Mouse (Mus musculus): ENCODE data around the gene Mefv.
"Not testable (repeated sequence)": the region's sequence is repeated elsewhere in the genome, so short reads cannot be mapped to it uniquely, and the experiment has no call there.

The Mefv gene

DNA sequence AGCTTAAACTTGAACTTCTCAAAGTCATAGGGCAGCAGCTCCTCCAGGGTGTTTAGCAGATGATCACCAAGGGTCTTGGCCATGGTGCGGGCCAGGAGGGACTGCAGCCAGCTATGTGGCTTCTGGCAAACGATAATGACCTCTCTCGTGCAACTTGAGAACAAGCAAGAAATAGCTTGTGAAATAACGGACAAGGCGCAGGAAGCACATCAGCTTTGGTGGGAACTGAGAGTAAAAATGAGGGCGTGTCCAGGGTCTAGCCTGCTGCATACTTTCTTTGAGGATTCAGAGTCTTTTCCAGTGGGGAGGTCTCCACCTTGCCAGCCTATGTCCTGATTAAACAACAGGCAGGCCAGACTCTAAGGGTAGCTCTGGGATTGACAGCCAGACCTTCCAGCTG lies at the start of gene Mefv:
Mefv (minus strand) TSS at position 118 of the 400 bp plus-strand sequence.
- DNase-seq (ENCODE audit: extremely low spot score): no peak

DNA sequence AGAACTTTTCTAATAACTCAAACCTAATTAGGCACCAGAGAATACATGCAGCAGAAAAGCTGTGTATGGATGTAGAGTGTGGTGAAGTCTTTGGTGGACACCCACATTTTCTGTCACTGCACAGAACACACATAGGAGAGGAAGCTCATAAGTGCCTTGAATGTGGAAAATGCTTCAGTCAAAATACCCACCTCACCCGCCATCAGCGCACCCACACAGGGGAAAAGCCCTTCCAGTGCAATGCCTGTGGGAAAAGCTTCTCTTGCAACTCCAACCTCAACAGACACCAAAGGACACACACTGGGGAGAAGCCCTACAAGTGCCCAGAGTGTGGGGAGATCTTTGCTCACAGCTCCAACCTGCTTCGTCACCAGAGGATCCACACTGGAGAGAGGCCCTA lies 31.1 kb upstream of the Mefv start:
- no peak for DNase-seq (ENCODE audit: extremely low spot score)

DNA sequence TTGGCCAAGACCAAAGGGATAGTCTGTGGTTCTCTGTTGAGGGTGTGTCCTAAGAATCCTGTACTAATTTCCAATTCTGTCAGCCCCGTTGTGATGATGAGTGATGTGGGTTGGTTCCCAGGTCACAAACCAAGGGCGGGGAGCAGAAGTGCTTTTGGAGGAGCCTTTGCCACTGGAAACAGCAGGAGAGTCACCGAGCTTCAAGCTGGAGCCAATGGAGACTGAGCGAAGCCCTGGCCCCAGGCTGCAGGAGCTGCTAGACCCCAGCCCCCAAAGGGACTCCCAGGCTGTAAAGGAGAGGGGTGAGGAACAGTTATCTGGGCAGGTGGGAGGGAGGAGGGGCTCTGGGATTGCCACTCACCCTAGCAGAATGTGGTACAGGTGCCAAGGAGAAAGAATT lies 27.8 kb upstream of the Mefv start:
- no peak for DNase-seq (ENCODE audit: extremely low spot score)

DNA sequence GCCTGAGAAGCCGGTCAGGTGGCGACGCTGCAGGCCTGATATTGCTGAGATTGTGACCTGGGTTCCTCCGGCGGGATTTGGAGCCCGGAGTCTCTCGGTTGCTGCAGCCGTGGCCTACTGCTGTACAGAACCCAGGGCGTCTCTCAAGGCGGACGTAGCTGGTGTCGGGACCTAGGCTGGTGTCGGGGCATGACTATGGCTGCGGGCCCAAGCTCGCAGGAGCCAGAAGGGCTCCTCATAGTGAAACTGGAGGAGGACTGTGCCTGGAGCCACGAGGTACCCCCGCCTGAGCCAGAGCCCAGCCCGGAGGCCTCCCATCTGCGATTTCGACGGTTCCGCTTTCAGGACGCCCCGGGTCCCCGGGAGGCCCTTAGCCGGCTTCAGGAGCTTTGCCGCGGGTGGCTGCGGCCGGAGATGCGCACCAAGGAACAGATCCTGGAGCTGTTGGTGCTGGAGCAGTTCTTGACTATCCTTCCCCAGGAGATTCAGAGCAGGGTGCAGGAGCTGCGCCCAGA lies 26.3 kb upstream of the Mefv start:
- no peak for DNase-seq (ENCODE audit: extremely low spot score)

DNA sequence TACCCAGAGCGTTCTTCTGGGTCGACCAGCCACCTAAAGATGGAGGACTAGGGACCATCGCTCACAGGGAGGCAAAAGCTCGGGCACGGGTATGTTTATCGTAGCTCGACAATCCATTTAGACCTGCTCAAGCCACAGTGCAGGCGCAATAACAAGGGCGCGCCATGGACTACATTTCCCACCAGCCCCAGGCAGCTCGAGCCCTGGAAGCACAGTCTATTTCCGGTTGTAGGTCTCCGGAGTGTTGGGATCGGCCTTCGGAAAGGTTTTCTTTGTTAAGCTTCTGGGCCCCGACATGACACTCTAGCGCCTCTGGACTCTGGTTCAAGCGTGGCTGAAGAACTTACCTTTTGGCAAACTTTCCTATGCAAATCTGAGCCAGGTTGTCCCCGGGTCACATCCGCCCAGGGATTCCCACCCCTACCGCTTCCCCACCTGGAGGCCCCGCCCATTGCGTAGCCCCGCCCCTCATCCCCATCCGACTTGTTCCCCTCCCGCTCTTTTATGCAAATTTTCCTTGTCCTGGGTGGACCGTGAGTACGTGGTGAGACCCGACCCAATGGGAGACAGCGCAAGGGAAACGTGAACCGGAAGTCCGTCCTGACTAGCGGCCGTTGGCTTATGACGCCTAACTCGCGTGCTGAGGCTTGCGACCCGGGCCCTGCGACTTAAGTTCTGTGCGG lies 25.7 kb upstream of the Mefv start, which contains the start of gene Zfp263:
Zfp263 (plus strand) TSS at position 591 of the 683 bp plus-strand sequence.
- DNase-seq (ENCODE audit: extremely low spot score): peak; percentile 98

DNA sequence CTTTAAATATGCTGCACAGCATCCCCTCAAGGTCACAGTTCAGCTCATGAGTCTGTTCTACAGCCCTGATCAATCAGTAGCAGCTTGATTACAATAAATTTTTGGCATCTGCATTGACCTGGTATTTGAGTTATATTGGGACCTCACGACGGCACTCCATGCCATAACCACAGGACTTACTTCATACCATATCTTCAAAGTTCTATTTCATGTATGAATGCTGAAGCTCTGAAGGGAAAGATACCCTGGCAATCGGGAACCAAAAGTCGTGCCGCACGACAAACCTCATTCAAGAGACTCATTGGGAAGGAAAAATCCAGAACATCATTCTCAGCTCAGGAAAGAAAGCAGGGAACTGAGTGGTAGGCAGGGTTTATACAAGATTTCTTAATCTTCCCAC lies 24.6 kb upstream of the Mefv start:
- DNase-seq (ENCODE audit: extremely low spot score): no peak

DNA sequence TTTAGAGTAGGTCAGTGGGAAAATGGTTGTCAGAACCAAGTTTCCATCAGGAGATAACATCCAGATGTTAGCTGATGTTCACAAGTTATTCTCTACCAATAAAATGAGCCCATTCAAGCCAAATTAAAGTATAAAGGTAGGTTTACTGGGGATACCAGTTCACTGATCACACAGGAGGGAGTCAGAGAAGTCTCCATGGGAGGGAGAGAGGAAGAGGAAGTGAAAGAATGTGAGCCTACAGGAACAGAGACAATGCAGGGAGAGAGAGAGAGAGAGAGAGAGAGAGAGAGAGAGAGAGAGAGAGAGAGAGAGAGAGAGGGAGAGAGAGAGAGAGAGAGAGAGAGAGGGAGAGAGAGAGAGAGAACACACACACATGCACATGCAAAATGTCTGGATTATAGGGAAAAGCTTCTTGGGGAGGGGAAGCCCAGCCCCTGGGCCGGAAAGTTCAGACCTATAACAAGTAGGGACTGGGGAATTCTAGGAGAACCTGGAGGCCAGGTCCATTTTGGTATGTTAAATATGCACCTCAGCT lies 15.4 kb upstream of the Mefv start:
- no peak for DNase-seq (ENCODE audit: extremely low spot score)

DNA sequence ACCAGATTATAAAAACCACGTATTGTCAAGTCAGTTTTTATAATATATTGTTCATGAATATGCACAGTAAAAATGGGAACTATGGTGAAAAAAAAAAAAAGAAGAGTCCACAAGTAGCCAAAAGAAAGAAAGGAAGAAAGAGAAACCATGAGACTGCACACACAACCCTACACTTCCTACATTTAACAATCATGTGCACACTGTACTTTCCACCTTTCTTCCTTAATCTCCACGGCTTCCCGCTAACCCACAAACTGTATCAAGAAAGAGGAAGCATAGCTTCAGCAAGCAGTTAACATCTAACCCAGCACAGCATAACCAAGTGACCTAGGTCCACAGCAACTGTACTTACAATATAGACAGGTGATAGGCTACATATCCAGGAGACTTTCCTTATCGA lies 14.7 kb upstream of the Mefv start:
- no peak for DNase-seq (ENCODE audit: extremely low spot score)

DNA sequence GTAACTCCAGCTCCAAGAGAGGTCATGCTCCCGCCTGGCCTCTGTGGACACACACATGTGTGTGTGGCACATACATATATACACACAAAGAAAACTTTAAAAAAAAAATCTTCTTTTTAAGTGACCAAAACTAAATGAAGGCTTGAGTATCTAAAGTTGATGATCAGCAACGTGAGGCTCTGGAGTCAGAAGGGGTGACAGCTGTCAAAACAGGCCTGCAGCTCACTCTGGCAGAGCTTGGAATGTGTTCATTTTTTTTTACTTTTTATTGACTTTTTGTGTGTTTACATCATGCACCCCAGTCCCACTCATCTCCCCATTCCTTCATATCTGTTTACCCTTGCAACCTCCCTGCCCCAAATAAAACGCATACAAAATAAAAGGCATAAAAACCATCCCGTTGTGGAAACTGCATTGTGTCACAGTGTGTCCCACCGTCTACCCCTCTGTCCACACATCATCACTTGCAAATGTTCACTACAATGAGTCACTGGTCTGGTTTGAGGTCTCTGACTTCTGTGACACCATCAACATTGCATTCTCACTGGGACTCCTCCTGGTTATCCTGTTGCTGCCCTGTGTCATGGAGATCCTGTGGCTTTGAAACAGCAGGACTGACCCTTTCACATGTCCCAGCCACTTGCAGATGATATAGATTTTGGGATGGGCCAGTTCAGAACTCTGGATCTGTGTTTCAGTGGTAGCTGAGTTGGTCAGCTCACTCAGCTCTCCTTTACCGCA lies 10.3 kb upstream of the Mefv start:
- no peak for DNase-seq (ENCODE audit: extremely low spot score)

DNA sequence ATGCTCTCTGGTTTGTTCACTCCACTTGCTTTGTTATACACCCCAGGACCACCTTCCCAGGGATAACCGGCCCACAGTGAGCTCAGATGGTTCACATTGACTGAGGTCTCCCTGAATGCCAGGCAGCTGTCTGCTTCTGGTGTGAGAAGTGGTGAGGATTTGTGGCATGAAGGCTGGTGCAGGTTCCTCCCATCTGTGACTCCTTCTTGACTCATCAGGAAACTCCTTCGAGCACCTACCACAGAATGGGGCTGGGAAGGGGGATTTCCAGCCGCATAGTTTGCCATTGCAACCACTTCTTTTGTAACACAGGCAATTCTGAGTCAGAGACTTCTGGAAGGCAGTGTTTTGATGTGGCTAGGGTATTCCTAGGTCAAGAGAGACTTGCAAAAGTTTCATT lies 5.3 kb upstream of the Mefv start:
- no peak for DNase-seq (ENCODE audit: extremely low spot score)

DNA sequence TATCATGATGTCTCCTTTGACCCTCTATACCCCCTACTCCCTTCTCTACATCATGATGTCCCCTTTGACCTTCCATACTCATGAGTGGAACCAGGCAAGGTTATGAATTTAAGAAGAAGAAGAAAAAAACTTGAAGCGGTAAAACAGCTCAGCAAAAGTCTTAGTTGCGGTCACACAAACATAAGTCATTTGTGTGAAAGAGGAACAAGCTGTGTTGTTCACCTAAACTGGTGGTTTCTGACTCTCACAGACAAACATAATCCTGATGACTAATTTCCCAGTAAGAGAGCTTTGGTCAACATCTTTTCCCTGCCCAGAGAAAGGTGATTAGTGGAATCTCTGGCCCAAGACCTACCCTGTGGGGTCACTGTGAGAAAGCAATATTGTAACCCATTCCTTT lies 3.2 kb downstream of the Mefv start:
- no peak for DNase-seq (ENCODE audit: extremely low spot score)

DNA sequence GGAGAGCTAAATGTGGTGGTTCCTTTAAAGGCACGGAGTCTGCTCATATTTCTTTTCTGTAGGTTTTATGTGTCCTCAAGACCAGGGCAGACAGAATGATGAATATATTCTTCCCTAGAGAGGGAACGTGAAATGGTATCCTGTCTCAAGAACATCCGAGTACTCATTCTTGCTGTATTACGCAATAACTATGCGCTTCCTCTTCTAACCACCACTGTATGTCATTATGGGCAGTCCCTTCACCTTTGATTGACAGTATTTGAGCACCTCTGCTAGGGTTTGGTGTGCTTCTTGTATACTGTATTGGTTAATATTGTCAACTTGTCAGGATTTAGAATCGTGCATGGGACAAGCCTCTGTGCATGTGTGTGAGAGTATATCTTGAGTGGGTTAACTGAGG lies 11.2 kb downstream of the Mefv start:
- no peak for DNase-seq (ENCODE audit: extremely low spot score)

DNA sequence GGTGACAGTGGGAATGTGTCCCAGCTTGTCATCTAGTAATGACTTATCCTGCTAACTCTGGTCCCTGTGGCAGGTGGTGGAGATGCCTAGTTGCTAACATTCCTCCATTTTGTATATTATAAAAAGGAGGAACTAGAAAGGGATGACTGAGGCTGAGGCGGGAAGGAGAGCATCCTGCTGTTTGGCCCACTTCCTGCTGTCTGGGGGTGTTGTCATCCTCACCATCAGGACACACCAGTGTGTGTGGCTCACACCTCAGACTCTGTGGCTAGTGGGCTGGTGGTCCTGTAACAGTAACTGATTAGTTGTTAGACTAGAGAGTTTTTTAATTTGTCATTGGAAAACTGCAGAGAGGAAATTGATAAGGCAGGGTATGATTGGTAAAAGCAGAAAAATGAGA lies 17.0 kb downstream of the Mefv start:
- no peak for DNase-seq (ENCODE audit: extremely low spot score)

DNA sequence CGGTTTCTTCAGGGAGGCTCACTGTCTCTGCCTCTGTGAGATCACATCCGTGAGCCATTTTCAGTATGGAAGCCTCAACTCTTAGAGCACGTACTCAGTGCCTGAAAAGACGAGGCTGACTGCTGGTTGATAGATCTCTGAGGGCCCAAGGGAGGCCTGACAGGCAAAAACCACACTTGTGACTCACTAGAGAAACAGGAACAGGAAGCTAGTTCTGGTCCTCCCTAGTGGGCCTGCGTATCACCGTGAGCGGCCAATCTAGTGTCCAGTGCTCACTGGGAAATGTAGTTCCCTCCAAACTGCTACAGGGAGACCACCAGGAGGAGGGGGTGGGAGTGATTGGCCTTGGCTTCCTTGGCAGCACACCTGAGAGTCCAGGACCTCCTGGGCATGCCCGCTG lies 18.6 kb downstream of the Mefv start:
- no peak for DNase-seq (ENCODE audit: extremely low spot score)

DNA sequence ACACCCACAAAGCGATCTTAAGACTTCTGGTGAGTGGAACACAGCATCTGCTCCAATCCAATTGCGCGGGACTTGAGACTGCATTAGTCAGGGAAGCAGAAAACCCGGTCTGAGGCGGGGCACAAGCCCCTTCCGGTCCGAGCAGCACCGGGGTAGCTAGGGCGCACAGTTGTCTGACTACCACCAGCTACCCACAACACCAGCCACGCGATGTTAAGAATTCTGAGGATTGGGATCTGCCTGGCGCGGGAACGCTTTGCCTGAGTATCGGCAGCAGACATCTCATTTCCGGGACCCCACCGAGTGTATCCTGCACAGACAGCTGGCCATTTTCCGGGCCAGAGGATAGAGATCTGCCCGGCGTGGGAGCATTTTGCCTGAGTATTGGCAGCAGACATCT lies 28.3 kb downstream of the Mefv start:
- not testable (repeated sequence) for DNase-seq (ENCODE audit: extremely low spot score)
